ENCODE assay signal across 23 mouse cellular contexts in the genomic region with DNA sequence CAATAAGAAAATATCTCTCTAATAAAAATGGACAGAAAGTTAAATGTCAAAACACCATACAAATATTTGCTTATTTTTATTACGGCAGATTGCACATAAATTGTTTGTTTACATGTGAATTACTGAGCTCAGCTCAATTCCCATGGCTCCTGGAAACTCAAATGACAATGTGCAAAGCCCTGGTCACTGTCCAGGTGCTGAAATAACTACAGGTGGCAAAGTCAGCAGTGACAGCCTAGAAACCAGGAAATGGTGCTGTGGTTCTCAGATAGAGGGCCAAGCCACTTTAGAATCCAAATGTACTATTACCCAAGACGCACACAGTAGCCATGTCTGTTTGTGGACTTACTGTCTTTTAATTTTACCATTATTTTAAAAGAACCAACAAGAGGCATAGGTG.
A peak's percentile ranks its signal among the peaks of the same experiment; 100 is the strongest.
DNase-seq lines count a peak whose midpoint lies in the region; ATAC-seq lines count a peak whose summit lies in the region.
"Had no signal": no experiment of that assay in that cellular context is flagged by ENCODE, and none has a peak within 500 bp of the region (broad histone marks: within the 10 kb centered on the region; RNA-seq: fewer than 3 reads in every experiment).

No protein-coding gene starts in this region.

- no peak overlapping the region for H3K9ac ChIP-seq in midbrain, embryonic 13.5 days (replicated peaks)
- H3K9ac ChIP-seq: forebrain, postnatal 0 days; hindbrain, embryonic 14.5 days had no signal

- WGBS in midbrain, embryonic 13.5 days = 91% methylated on average over 2 of the region's 2 CpGs

- no peaks in the 10 kb centered on the region for H3K4me1 ChIP-seq in midbrain, embryonic 13.5 days (replicated peaks)
- H3K4me1 ChIP-seq: midbrain, embryonic 10.5 days had no signal

- no peak overlapping the region for H3K27ac ChIP-seq in midbrain, embryonic 13.5 days
- H3K27ac ChIP-seq: hindbrain, embryonic 14.5 days; left cerebral cortex, adult 2 months; midbrain, embryonic 10.5 days had no signal

- no peaks in the 10 kb centered on the region for H3K9me3 ChIP-seq in midbrain, embryonic 13.5 days
- H3K9me3 ChIP-seq: midbrain, embryonic 10.5 days had no signal

- no peak overlapping the region for H3K4me3 ChIP-seq in midbrain, embryonic 13.5 days (replicated peaks)
- H3K4me3 ChIP-seq: left cerebral cortex, adult 2 months; midbrain, embryonic 10.5 days had no signal

- H3K27me3 ChIP-seq in midbrain, embryonic 13.5 days = no peaks in the 10 kb centered on the region
- H3K27me3 ChIP-seq: Patski had no signal

- no peak for ATAC-seq in midbrain, embryonic 13.5 days
- ATAC-seq: activated CD4-positive, CD25-positive, alpha-beta regulatory T cell, adult 4 months; CD4-positive, CD25-positive, alpha-beta regulatory T cell, adult 4 months; forebrain, postnatal 0 days; inflammation-experienced regulatory T-cells, adult 6 months; lung, postnatal 0 days; Patski had no signal

- H3K36me3 ChIP-seq in midbrain, embryonic 13.5 days = no peaks in the 10 kb centered on the region
- H3K36me3 ChIP-seq: G1E; midbrain, embryonic 10.5 days had no signal

- peak; percentile 31 for DNase-seq in cerebellum, adult 11-12 months
- no peak for DNase-seq in cerebellum, postnatal 10 days
- peak; percentile 36 for DNase-seq in ES-CJ7 (ENCODE audit: low read depth, low spot score)
- peak; percentile 55 for DNase-seq in brain, adult 2 months (ENCODE audit: low read depth, low spot score)
- peak; percentile 18 for DNase-seq in embryo, embryonic 11 days
- DNase-seq in liver = no peak
- DNase-seq: adrenal gland, postnatal 10 days; forebrain, postnatal 0 days; gastrocnemius, postnatal 25 days; heart, postnatal 4 days; kidney, adult 18-20 months; thymus, adult 18-20 months; thymus, postnatal 4 days had no signal

- H3K4me2 ChIP-seq in midbrain, embryonic 13.5 days (replicated peaks) = no peak overlapping the region
- H3K4me2 ChIP-seq: hindbrain, embryonic 14.5 days had no signal

Comparison
In these comparisons a context has a peak if more than half of its experiments do, and no peak if none do; other contexts are left out.
1. DNase-seq: peak in cerebellum, adult 11-12 months (single experiment), ES-CJ7 (single experiment), brain, adult 2 months (single experiment) and embryo, embryonic 11 days (single experiment); none in cerebellum, postnatal 10 days (0 of 2) and liver (single experiment).